Mouse (Mus musculus): ENCODE measurements around the gene Sim2. TPM values are rescaled to one million over a fixed set of nuclear protein-coding genes. Genes with fewer than 3 reads are reported as not detected.
A peak's percentile ranks its signal among the peaks of the same experiment; 100 is the strongest.

Gene Sim2
- polyA plus RNA-seq, 1 experiment from 2014 or later, result not detected

- H3K9me3 ChIP-seq (ENCODE audit: control insufficient read depth), result no peaks in the 10 kb centered on the region
- peaks cover 58% of the 10 kb centered on the region for H3K27me3 ChIP-seq (replicated peaks; ENCODE audit: control insufficient read depth, insufficient read depth, low read length)
- ATAC-seq, result no peak
These were observed 9.2 kb upstream of the Sim2 start for GRCm38 (mm10) chr16:94075362-94076027.

GRCm38 (mm10) chr16:94078318-94079074 lies 6.2 kb upstream of the Sim2 start:
- Histone ChIP-seq H3K27me3 (replicated peaks; ENCODE audit: control insufficient read depth, insufficient read depth, low read length) (peaks cover 84% of the 10 kb centered on the region), H3K4me2 (replicated peaks; ENCODE audit: low read depth) (no peak overlapping the region), H3K9me3 (ENCODE audit: control insufficient read depth) (no peaks in the 10 kb centered on the region), H3K4me1 (replicated peaks; ENCODE audit: control insufficient read depth, insufficient read depth, low read length) (no peaks in the 10 kb centered on the region), H3K36me3 (ENCODE audit: control insufficient read depth, insufficient read depth) (no peaks in the 10 kb centered on the region), H3K9ac (ENCODE audit: low read depth, low read length) (no peak overlapping the region), H3K27ac (ENCODE audit: low read depth, low read length) (no peak overlapping the region), H3K4me3 (ENCODE audit: low read depth, low read length) (no peak overlapping the region)
- no peak for ATAC-seq
- WGBS, result 2% methylated on average over 22 of the region's 23 CpGs
- no peak for TF ChIP-seq CTCF (IDR thresholded peaks at IDR 0.05; ENCODE audit: low read depth)

More at GRCm38 (mm10) chr16:94075362-94076027, 9.2 kb upstream of the Sim2 start:
- Histone ChIP-seq H3K27ac (ENCODE audit: low read depth, low read length) (no peak overlapping the region), H3K36me3 (ENCODE audit: control insufficient read depth, insufficient read depth) (no peaks in the 10 kb centered on the region), H3K4me1 (replicated peaks; ENCODE audit: control insufficient read depth, insufficient read depth, low read length) (no peaks in the 10 kb centered on the region), H3K9ac (ENCODE audit: low read depth, low read length) (no peak overlapping the region), H3K4me2 (replicated peaks; ENCODE audit: low read depth) (no peak overlapping the region), H3K4me3 (ENCODE audit: low read depth, low read length) (no peak overlapping the region)
- WGBS, result 53% methylated on average over 19 of the region's 19 CpGs
- TF ChIP-seq CTCF (IDR thresholded peaks at IDR 0.05; ENCODE audit: low read depth), result peak; percentile 31; the same call in 1 of the 2 replicates

GRCm38 (mm10) chr16:94079075-94079855 lies 5.5 kb upstream of the Sim2 start:
- ATAC-seq, result no peak
- H3K4me2 ChIP-seq (replicated peaks; ENCODE audit: low read depth), result no peak overlapping the region
- H3K27ac ChIP-seq (ENCODE audit: low read depth, low read length), result no peak overlapping the region

GRCm38 (mm10) chr16:94079856-94080555 lies 4.7 kb upstream of the Sim2 start:
- WGBS, result 3% methylated on average over 13 of the region's 13 CpGs
- peaks cover 95% of the 10 kb centered on the region for H3K27me3 ChIP-seq (replicated peaks; ENCODE audit: control insufficient read depth, insufficient read depth, low read length)
- no peak overlapping the region for H3K9ac ChIP-seq (ENCODE audit: low read depth, low read length)
- H3K4me2 ChIP-seq (replicated peaks; ENCODE audit: low read depth), result no peak overlapping the region
- 0 out of 2 replicates have a peak overlapping the region, but pooled peaks have one; percentile 5 for H3K4me3 ChIP-seq (ENCODE audit: low read depth, low read length)
- no peaks in the 10 kb centered on the region for H3K36me3 ChIP-seq (ENCODE audit: control insufficient read depth, insufficient read depth)
- ATAC-seq, result no peak
- H3K4me1 ChIP-seq (replicated peaks; ENCODE audit: control insufficient read depth, insufficient read depth, low read length), result no peaks in the 10 kb centered on the region
- no peaks in the 10 kb centered on the region for H3K9me3 ChIP-seq (ENCODE audit: control insufficient read depth)
- no peak for TF ChIP-seq CTCF (IDR thresholded peaks at IDR 0.05; ENCODE audit: low read depth)
- no peak overlapping the region for H3K27ac ChIP-seq (ENCODE audit: low read depth, low read length)

More at GRCm38 (mm10) chr16:94079075-94079855, 5.5 kb upstream of the Sim2 start:
- TF ChIP-seq CTCF (IDR thresholded peaks at IDR 0.05; ENCODE audit: low read depth), result no peak
- no peak overlapping the region for H3K9ac ChIP-seq (ENCODE audit: low read depth, low read length)
- peaks cover 87% of the 10 kb centered on the region for H3K27me3 ChIP-seq (replicated peaks; ENCODE audit: control insufficient read depth, insufficient read depth, low read length)
- 0 out of 2 replicates have a peak overlapping the region, but pooled peaks have one; percentile 5 for H3K4me3 ChIP-seq (ENCODE audit: low read depth, low read length)
- no peaks in the 10 kb centered on the region for H3K9me3 ChIP-seq (ENCODE audit: control insufficient read depth)
- H3K36me3 ChIP-seq (ENCODE audit: control insufficient read depth, insufficient read depth), result no peaks in the 10 kb centered on the region
- 1% methylated on average over 47 of the region's 47 CpGs for WGBS
- H3K4me1 ChIP-seq (replicated peaks; ENCODE audit: control insufficient read depth, insufficient read depth, low read length), result no peaks in the 10 kb centered on the region

GRCm38 (mm10) chr16:94081596-94081995 lies 3.1 kb upstream of the Sim2 start:
- 18% methylated on average over 5 of the region's 5 CpGs for whole genome bisulfite sequencing
- H3K4me1 ChIP-seq (replicated peaks; ENCODE audit: control insufficient read depth, insufficient read depth, low read length), result no peaks in the 10 kb centered on the region
- H3K27me3 ChIP-seq (replicated peaks; ENCODE audit: control insufficient read depth, insufficient read depth, low read length), result peaks cover 96% of the 10 kb centered on the region
- no peaks in the 10 kb centered on the region for H3K36me3 ChIP-seq (ENCODE audit: control insufficient read depth, insufficient read depth)
- H3K9me3 ChIP-seq (ENCODE audit: control insufficient read depth), result no peaks in the 10 kb centered on the region
- H3K4me3 ChIP-seq (ENCODE audit: low read depth, low read length), result no peak overlapping the region
- no peak overlapping the region for H3K9ac ChIP-seq (ENCODE audit: low read depth, low read length)
- no peak overlapping the region for H3K4me2 ChIP-seq (replicated peaks; ENCODE audit: low read depth)
- no peak overlapping the region for H3K27ac ChIP-seq (ENCODE audit: low read depth, low read length)
- ATAC-seq, result no peak
- no peak for TF ChIP-seq CTCF (IDR thresholded peaks at IDR 0.05; ENCODE audit: low read depth)
